Mouse (Mus musculus) MEL (cell line): ENCODE data around the gene Gm20388. TPM values are rescaled to one million over a fixed set of nuclear protein-coding genes. Genes with fewer than 3 reads are reported as not detected.

ENCODE experiments used
- DNase-seq: peaks from one replicate; pipeline ENCODE4 v3.0.0; 2011; ENCODE audit warnings: low read depth, low spot score
- H3K27ac ChIP-seq: 2 replicates; pipeline ENCODE4 v1.5.1; 2012; ENCODE audit warnings: low read depth, mild to moderate bottlenecking, control low read depth, low read length, moderate library complexity; ENCODE audit not compliant: control insufficient read depth
- H3K27me3 ChIP-seq, 2 experiments: fragments of 150-350 bp in 1 of 2; sonication (generic) in 1 of 2; 2 replicates each; pipeline ENCODE4 v1.6.1; 2012; ENCODE audit warnings: low read length in 2 of 2, mild to moderate bottlenecking in 2 of 2, improper control_type of control experiment in 1 of 2, moderate library complexity in 1 of 2; ENCODE audit not compliant: insufficient read depth in 2 of 2, control insufficient read depth in 1 of 2
- H3K36me3 ChIP-seq, 2 experiments: 2 replicates each; pipeline ENCODE4 v1.6.1; 2012 to 2014; ENCODE audit warnings: low read length in 2 of 2, improper control_type of control experiment in 1 of 2, inconsistent platforms in 1 of 2, mild to moderate bottlenecking in 1 of 2; ENCODE audit not compliant: insufficient read depth in 2 of 2, control insufficient read depth in 1 of 2
- H3K4me1 ChIP-seq, 2 experiments: fragments of 150-350 bp in 1 of 2; sonication (generic) in 1 of 2; 2 replicates each; pipeline ENCODE4 v1.6.1; 2012; ENCODE audit warnings: low read length in 2 of 2, improper control_type of control experiment in 1 of 2, mild to moderate bottlenecking in 1 of 2; ENCODE audit not compliant: insufficient read depth in 2 of 2, control insufficient read depth in 1 of 2
- H3K4me3 ChIP-seq, 2 experiments: fragments of 150-350 bp in 1 of 2; sonication (generic) in 1 of 2; 2 replicates each; pipeline ENCODE4 v1.5.1; 2012; ENCODE audit warnings: low read depth in 2 of 2, low read length in 2 of 2, mild to moderate bottlenecking in 2 of 2, moderate library complexity in 2 of 2, control low read depth in 1 of 2, improper control_type of control experiment in 1 of 2; ENCODE audit not compliant: control insufficient read depth in 1 of 2, insufficient read depth in 1 of 2
- H3K79me2 ChIP-seq: 2 replicates; pipeline ENCODE4 v1.6.1; 2012; ENCODE audit warnings: mild to moderate bottlenecking, low read length, moderate library complexity; ENCODE audit not compliant: control insufficient read depth, poor library complexity, insufficient read depth
- H3K9ac ChIP-seq: 2 replicates; pipeline ENCODE4 v1.6.1; 2012; ENCODE audit warnings: low read depth, mild to moderate bottlenecking, control low read depth, low read length, moderate library complexity; ENCODE audit not compliant: control insufficient read depth, poor library complexity, severe bottlenecking
- H3K9me3 ChIP-seq: fragments of 150-350 bp; sonication (generic); replicated peaks from 2 replicates; pipeline ENCODE4 v1.6.1; 2012; ENCODE audit warnings: mild to moderate bottlenecking, low read length, improper control_type of control experiment, moderate library complexity; ENCODE audit not compliant: insufficient read depth
- CHD2 ChIP-seq: IDR thresholded peaks from 2 replicates; pipeline ENCODE4 v1.6.1; 2011; ENCODE audit warnings: low read length, improper control_type of control experiment
- CTCF ChIP-seq, 3 experiments: IDR thresholded peaks in 2 of 3; conservative IDR thresholded peaks in 1 of 3; 2 replicates each; pipeline ENCODE4 v1.5.1; 2011 to 2012; ENCODE audit warnings: low read length in 3 of 3, low read depth in 2 of 3, mild to moderate bottlenecking in 2 of 3, improper control_type of control experiment in 1 of 3, inconsistent platforms in 1 of 3, mixed read lengths in 1 of 3, moderate library complexity in 1 of 3; ENCODE audit not compliant: control insufficient read depth in 1 of 3, insufficient read depth in 1 of 3, poor library complexity in 1 of 3, severe bottlenecking in 1 of 3
- ELF1 ChIP-seq: IDR thresholded peaks from 2 replicates; pipeline ENCODE4 v1.6.1; 2014; ENCODE audit warnings: low read depth, mild to moderate bottlenecking, inconsistent platforms, low read length, improper control_type of control experiment, moderate library complexity
- EP300 ChIP-seq, 2 experiments: IDR thresholded peaks; 2 replicates each; pipeline ENCODE4 v1.6.1; 2011; ENCODE audit warnings: improper control_type of control experiment in 2 of 2, low read length in 2 of 2, low read depth in 1 of 2, mild to moderate bottlenecking in 1 of 2
- ETS1 ChIP-seq: IDR thresholded peaks from 2 replicates; pipeline ENCODE4 v1.6.1; 2012; ENCODE audit warnings: low read depth, mild to moderate bottlenecking, inconsistent platforms, low read length, improper control_type of control experiment, moderate library complexity
- GABPA ChIP-seq: IDR thresholded peaks from 2 replicates; pipeline ENCODE4 v1.6.1; 2012; ENCODE audit warnings: low read depth, mild to moderate bottlenecking, inconsistent platforms, low read length, improper control_type of control experiment, moderate library complexity
- JUND ChIP-seq: IDR thresholded peaks from 2 replicates; pipeline ENCODE4 v1.6.1; 2011; ENCODE audit warnings: low read depth, mild to moderate bottlenecking, improper control_type of control experiment, low read length
- KAT2A ChIP-seq: conservative IDR thresholded peaks from 2 replicates; pipeline ENCODE4 v1.6.1; 2012; ENCODE audit warnings: low read depth, low read length, improper control_type of control experiment, inconsistent platforms
- MAX ChIP-seq: IDR thresholded peaks from 2 replicates; pipeline ENCODE4 v1.6.1; 2011; ENCODE audit warnings: low read length, improper control_type of control experiment
- MXI1 ChIP-seq: IDR thresholded peaks from 2 replicates; pipeline ENCODE4 v1.6.1; 2011; ENCODE audit warnings: mild to moderate bottlenecking, low read depth, low read length, improper control_type of control experiment
- MYB ChIP-seq: IDR thresholded peaks from 2 replicates; pipeline ENCODE4 v1.6.1; 2011; ENCODE audit warnings: mild to moderate bottlenecking, low read depth, low read length, improper control_type of control experiment
- NELFE ChIP-seq: IDR thresholded peaks from 2 replicates; pipeline ENCODE4 v1.6.1; 2011; ENCODE audit warnings: low read depth, low read length, improper control_type of control experiment
- NRF1 ChIP-seq: IDR thresholded peaks from 2 replicates; pipeline ENCODE4 v1.6.1; 2014; ENCODE audit warnings: low read depth, mild to moderate bottlenecking, inconsistent platforms, low read length, improper control_type of control experiment, moderate library complexity; ENCODE audit not compliant: poor library complexity, insufficient read depth, severe bottlenecking
- RAD21 ChIP-seq: IDR thresholded peaks from 2 replicates; pipeline ENCODE4 v1.6.1; 2011; ENCODE audit warnings: mild to moderate bottlenecking, low read depth, low read length, improper control_type of control experiment
- RCOR1 ChIP-seq: IDR thresholded peaks from 2 replicates; pipeline ENCODE4 v1.6.1; 2012; ENCODE audit warnings: low read depth, mild to moderate bottlenecking, inconsistent platforms, low read length, improper control_type of control experiment
- TAL1 ChIP-seq: IDR thresholded peaks from 2 replicates; pipeline ENCODE4 v1.6.1; 2012; ENCODE audit warnings: mild to moderate bottlenecking, inconsistent platforms, low read length, moderate library complexity, mixed read lengths
- TCF12 ChIP-seq: IDR thresholded peaks from 2 replicates; pipeline ENCODE4 v1.6.1; 2014; ENCODE audit warnings: low read depth, mild to moderate bottlenecking, inconsistent platforms, low read length, improper control_type of control experiment, moderate library complexity
- USF1 ChIP-seq: IDR thresholded peaks from 2 replicates; pipeline ENCODE4 v1.6.1; 2014; ENCODE audit warnings: low read depth, mild to moderate bottlenecking, inconsistent platforms, low read length, improper control_type of control experiment, moderate library complexity
- ZC3H11A ChIP-seq: IDR thresholded peaks from 2 replicates; pipeline ENCODE4 v1.6.1; 2012; ENCODE audit warnings: low read depth, mild to moderate bottlenecking, inconsistent platforms, low read length, improper control_type of control experiment
- ZKSCAN1 ChIP-seq: IDR thresholded peaks from 2 replicates; pipeline ENCODE4 v1.6.1; 2012; ENCODE audit warnings: low read depth, mild to moderate bottlenecking, inconsistent platforms, low read length, improper control_type of control experiment, moderate library complexity
- ZMIZ1 ChIP-seq: IDR thresholded peaks from 2 replicates; pipeline ENCODE4 v1.6.1; 2012; ENCODE audit warnings: low read depth, mild to moderate bottlenecking, inconsistent platforms, low read length, improper control_type of control experiment, moderate library complexity
- ZNF384 ChIP-seq: IDR thresholded peaks from 2 replicates; pipeline ENCODE4 v1.6.1; 2012; ENCODE audit warnings: low read depth, mild to moderate bottlenecking, inconsistent platforms, low read length, improper control_type of control experiment
- polyA plus RNA-seq, 2 experiments: library from polyadenylated mRNA; stranded (reverse) in 1 of 2; unstranded in 1 of 2; fragments of >175 nt in 1 of 2; fragments of >200 nt in 1 of 2; gene quantifications; 2 replicates each; pipeline versions ENCODE4 v1.2.1 to v1.2.4; 2012; ENCODE audit warnings: low replicate concordance in 2 of 2, low read depth in 1 of 2; ENCODE audit not compliant: insufficient read length in 2 of 2, insufficient read depth in 1 of 2, missing spikeins in 1 of 2
- total RNA-seq: library from RNA; depleted of rRNA; stranded (reverse); fragments of 300-350 nt; gene quantifications from 2 replicates; pipeline ENCODE4 v1.2.3, GENCODE M21; 2012

Gene Gm20388
- total and polyA plus RNA-seq, 3 experiments = 11.1 to 17.8 TPM; not detected in 1

DNA sequence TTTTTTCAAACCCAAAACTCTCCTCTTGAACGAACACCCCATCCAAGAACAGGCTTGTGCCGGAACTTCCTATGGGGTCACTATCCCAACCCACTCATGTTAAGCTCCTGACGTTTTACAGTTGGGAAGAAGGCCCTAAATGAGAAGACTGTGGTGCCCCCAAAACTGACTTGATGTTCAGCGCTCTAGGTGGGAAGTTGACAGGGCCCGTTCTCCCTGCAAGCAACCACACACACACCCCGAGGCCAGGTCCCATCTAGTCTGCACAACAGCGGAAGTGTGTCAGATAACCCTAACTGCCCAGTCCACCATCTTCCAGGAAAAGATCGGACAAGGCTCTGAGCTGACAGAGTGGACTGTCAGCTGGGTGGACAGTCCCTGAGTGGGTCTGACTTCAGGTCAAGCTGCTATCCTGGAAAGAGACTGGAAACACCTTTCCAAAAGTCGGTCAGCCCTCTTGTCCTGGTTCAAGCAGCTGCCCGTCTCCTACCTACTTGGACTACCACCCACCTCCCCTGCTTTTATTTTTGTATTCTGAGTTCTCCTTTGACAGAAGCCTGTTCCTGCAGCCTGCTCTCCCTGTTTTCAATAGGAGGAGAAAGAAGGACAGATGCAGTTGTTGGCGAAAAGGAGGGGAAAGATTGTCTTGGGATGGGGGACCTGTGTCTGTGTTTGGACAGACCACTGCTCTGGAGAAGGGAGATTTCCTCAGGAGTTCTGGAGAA is 1161.9 kb downstream of the Gm20388 start:
- Histone ChIP-seq H3K9ac (no peak overlapping the region), H3K4me1 (no peaks in the 10 kb centered on the region), H3K79me2 (no peaks in the 10 kb centered on the region), H3K4me3 (no peak overlapping the region), H3K36me3 (no peaks in the 10 kb centered on the region), H3K27me3 (no peaks in the 10 kb centered on the region), H3K9me3 (no peaks in the 10 kb centered on the region), H3K27ac (no peak overlapping the region)
- TF ChIP-seq KAT2A = no peak
- TF ChIP-seq ZNF384 = no peak
- no peak for TF ChIP-seq ZC3H11A
- TF ChIP-seq MYB = no peak
- no peak for TF ChIP-seq ZMIZ1
- no peak for DNase-seq

- no peak overlapping the region for H3K4me3 ChIP-seq
- no peaks in the 10 kb centered on the region for H3K4me1 ChIP-seq
- no peaks in the 10 kb centered on the region for H3K9me3 ChIP-seq
- H3K36me3 ChIP-seq = no peaks in the 10 kb centered on the region
- DNase-seq = no peak
- no peaks in the 10 kb centered on the region for H3K27me3 ChIP-seq
- H3K79me2 ChIP-seq = no peaks in the 10 kb centered on the region
- no peak for TF ChIP-seq TAL1
- no peak for TF ChIP-seq USF1
- no peak for TF ChIP-seq EP300 (IDR thresholded peaks at IDR 0.05; ENCODE audit: low read depth in 1 of 2, low read length in 2 of 2)
- no peak for TF ChIP-seq NRF1
- TF ChIP-seq CHD2 = no peak
- no peak for TF ChIP-seq KAT2A
- TF ChIP-seq RCOR1 = no peak
- TF ChIP-seq ELF1 = no peak
- TF ChIP-seq ZC3H11A = no peak
- no peak for TF ChIP-seq ETS1
- no peak for TF ChIP-seq MAX
- no peak for TF ChIP-seq ZKSCAN1
- TF ChIP-seq MXI1 = no peak
- no peak for TF ChIP-seq TCF12
- TF ChIP-seq GABPA = no peak
- no peak for TF ChIP-seq NELFE
- no peak for TF ChIP-seq RAD21
- TF ChIP-seq CTCF (IDR thresholded peaks at IDR 0.05 in 2 of 3, conservative IDR thresholded peaks at IDR 0.05 in 1 of 3; ENCODE audit: control insufficient read depth in 1 of 3, insufficient read depth in 1 of 3, low read depth in 2 of 3, low read length in 3 of 3, poor library complexity in 1 of 3, severe bottlenecking in 1 of 3) = no peak
- TF ChIP-seq JUND = no peak
- no peak overlapping the region for H3K27ac ChIP-seq
- H3K9ac ChIP-seq = no peak overlapping the region
Measured at GRCm38 (mm10) chr8:121073174-121074107, 1162.8 kb downstream of the Gm20388 start.
